Mouse (Mus musculus): ENCODE measurements at regions not wholly inside any gene's neighbourhood (a gene's known extent, or its start where the extent isn't known, plus 50 kb on each side); places are given as distances from the start of the nearest gene placed in this dataset.

DNA sequence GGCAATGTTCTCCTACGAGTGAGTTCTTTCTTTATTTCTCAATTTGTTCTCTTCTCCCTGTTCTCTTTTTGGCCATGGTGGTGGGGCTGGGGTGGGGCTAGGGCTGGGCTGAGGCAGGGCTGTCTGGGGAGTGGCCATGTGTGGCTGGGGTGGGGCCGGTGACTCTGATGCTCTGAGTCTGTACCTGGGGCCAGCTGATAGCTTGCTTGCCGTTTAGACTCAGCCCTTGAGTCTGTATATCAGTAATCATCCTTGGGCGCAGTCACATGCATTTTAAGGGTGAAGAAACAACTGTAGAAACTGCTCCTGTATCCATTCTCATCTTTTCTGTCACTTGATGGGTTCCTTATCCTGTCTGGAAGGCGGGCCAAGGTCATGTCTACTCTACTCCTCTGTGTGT is 256.1 kb downstream of the 1810013L24Rik start:
- no peak for TF ChIP-seq CTCF (IDR thresholded peaks at IDR 0.05)
- no peak for TF ChIP-seq EP300 (IDR thresholded peaks at IDR 0.05; ENCODE audit: insufficient read depth, low read depth, low read length)
- no peak for TF ChIP-seq POLR2A (IDR thresholded peaks at IDR 0.05; ENCODE audit: insufficient read depth, low read depth, low read length)
